Mouse (Mus musculus): ENCODE measurements around the gene Best1.

DNA sequence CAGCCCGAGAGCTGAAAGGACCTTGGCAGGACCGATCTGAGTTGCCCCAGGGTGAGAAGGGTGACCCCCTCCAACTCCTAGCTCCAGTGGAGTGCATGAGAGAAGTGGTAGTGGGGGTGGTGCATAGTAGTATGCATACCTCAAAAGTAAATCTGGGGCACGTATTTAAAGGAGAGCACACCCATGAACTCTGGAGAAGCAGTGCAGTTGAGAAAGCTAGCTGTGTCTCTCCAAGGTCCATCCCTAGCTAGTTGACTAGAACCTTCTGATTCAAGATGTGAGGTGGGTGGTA is 17.0 kb upstream of the Best1 start:
- TF ChIP-seq CTCF (IDR thresholded peaks at IDR 0.05; ENCODE audit: low read depth) = no peak
- TF ChIP-seq EP300 (optimal IDR thresholded peaks at IDR 0.05) = no peak
